Comparison of ENCODE assay signal across 17 mouse cellular contexts in the genomic region with DNA sequence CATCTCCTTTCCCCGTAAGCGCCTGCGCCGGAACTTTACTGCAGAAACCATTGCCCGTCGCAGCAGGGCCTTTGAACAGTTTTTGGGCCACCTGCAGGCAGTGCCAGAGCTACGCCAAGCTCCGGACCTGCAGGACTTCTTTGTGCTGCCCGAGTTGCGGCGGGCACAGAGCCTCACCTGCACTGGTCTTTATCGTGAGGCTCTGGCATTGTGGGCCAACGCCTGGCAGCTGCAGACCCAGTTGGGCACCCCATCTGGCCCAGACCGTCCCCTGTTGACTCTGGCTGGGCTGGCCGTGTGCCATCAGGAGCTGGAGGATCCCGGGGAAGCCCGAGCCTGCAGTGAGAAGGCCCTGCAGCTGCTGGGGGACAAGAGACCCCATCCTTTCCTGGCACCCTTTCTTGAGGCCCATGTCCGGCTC. TPM values are rescaled to one million over a fixed set of nuclear protein-coding genes. Genes with fewer than 3 reads are reported as not detected.
DNase-seq lines count a peak whose midpoint lies in the region; ATAC-seq and TF ChIP-seq lines count a peak whose summit lies in the region.
"Had no signal": no experiment of that assay in that cellular context is flagged by ENCODE, and none has a peak within 500 bp of the region (broad histone marks: within the 10 kb centered on the region; RNA-seq: fewer than 3 reads in every experiment).

No protein-coding gene starts in this region.

- intact Hi-C loops in gastrocnemius, adult 2 months (cut with DNase I) = no loop called here
- intact Hi-C loops in gastrocnemius, postnatal 36 days (cut with DNase I) = no loop called here

- WGBS in liver, embryonic 12.5 days (ENCODE audit: insufficient replicate concordance) = 90% methylated on average over 18 of the region's 18 CpGs
- WGBS in liver, postnatal 0 days (ENCODE audit: insufficient replicate concordance) = 94% methylated on average over 18 of the region's 18 CpGs
- WGBS in intestine, postnatal 0 days = 93% methylated on average over 18 of the region's 18 CpGs

- no peak for TF ChIP-seq CTCF in gastrocnemius, adult 2 months (IDR thresholded peaks at IDR 0.05)
- no peak for TF ChIP-seq CTCF in liver, postnatal 0 days (IDR thresholded peaks at IDR 0.05; ENCODE audit: low read depth)
- no peak for TF ChIP-seq CTCF in intestine, postnatal 0 days (IDR thresholded peaks at IDR 0.05; ENCODE audit: low read depth)

- H3K27me3 ChIP-seq in liver, embryonic 12.5 days (replicated peaks) = peaks cover 4% of the 10 kb centered on the region
- H3K27me3 ChIP-seq in liver, postnatal 0 days (ENCODE audit: insufficient read depth, low read length) = no peaks in the 10 kb centered on the region
- no peaks in the 10 kb centered on the region for H3K27me3 ChIP-seq in intestine, postnatal 0 days (replicated peaks; ENCODE audit: control insufficient read depth, insufficient read depth, low read length)
- H3K27me3 ChIP-seq: megakaryocyte, embryonic 14.5 days; midbrain, embryonic 15.5 days; Patski had no signal

- no peak for ATAC-seq in liver, embryonic 12.5 days
- ATAC-seq in liver, postnatal 0 days = no peak
- ATAC-seq in intestine, postnatal 0 days = no peak
- ATAC-seq: activated CD4-positive, CD25-positive, alpha-beta regulatory T cell, adult 4 months; forebrain, embryonic 14.5 days; midbrain, embryonic 15.5 days; Patski had no signal

- peaks cover 39% of the 10 kb centered on the region for H3K4me1 ChIP-seq in liver, embryonic 12.5 days
- peaks cover 17% of the 10 kb centered on the region for H3K4me1 ChIP-seq in liver, postnatal 0 days (ENCODE audit: insufficient read depth)
- H3K4me1 ChIP-seq in intestine, postnatal 0 days (replicated peaks; ENCODE audit: control insufficient read depth, insufficient read depth, low read length) = no peaks in the 10 kb centered on the region

- H3K4me3 ChIP-seq in gastrocnemius, adult 2 months = no peak overlapping the region
- no peak overlapping the region for H3K4me3 ChIP-seq in liver, embryonic 12.5 days
- H3K4me3 ChIP-seq in liver, postnatal 0 days (ENCODE audit: low read depth, low read length) = no peak overlapping the region
- H3K4me3 ChIP-seq in intestine, postnatal 0 days (ENCODE audit: low read depth, low read length) = no peak overlapping the region
- H3K4me3 ChIP-seq: megakaryocyte, embryonic 14.5 days; midbrain, embryonic 15.5 days had no signal

- no peaks in the 10 kb centered on the region for H3K9me3 ChIP-seq in liver, embryonic 12.5 days (replicated peaks)
- no peaks in the 10 kb centered on the region for H3K9me3 ChIP-seq in liver, postnatal 0 days (ENCODE audit: low read length)
- H3K9me3 ChIP-seq in intestine, postnatal 0 days (ENCODE audit: control insufficient read depth) = no peaks in the 10 kb centered on the region
- H3K9me3 ChIP-seq: megakaryocyte, embryonic 14.5 days; midbrain, embryonic 15.5 days had no signal

- DNase-seq in gastrocnemius, adult 2 months = peak; percentile 39
- DNase-seq in gastrocnemius, postnatal 36 days = no peak
- DNase-seq in liver, postnatal 0 days = no peak
- DNase-seq in cerebellum, adult 18-20 months = peak; percentile 63 to 64
- no peak for DNase-seq in c-Kit-positive CD71-positive TER-119-positive erythroid progenitor cells, embryonic 14.5 days (ENCODE audit: low spot score)
- DNase-seq in kidney, postnatal 36 days = no peak
- DNase-seq: lung, postnatal 14 days; thymus, postnatal 4 days had no signal

- H3K9ac ChIP-seq in liver, embryonic 12.5 days = no peak overlapping the region
- H3K9ac ChIP-seq in liver, postnatal 0 days (replicated peaks) = no peak overlapping the region
- no peak overlapping the region for H3K9ac ChIP-seq in intestine, postnatal 0 days (ENCODE audit: low read depth, low read length)
- H3K9ac ChIP-seq: midbrain, embryonic 15.5 days had no signal

- no peak for TF ChIP-seq EP300 in liver, postnatal 0 days (IDR thresholded peaks at IDR 0.05; ENCODE audit: low read depth)

- peaks cover 79% of the 10 kb centered on the region for H3K36me3 ChIP-seq in liver, embryonic 12.5 days
- peaks cover 54% of the 10 kb centered on the region for H3K36me3 ChIP-seq in liver, postnatal 0 days (replicated peaks; ENCODE audit: insufficient read depth, low read length)
- H3K36me3 ChIP-seq in intestine, postnatal 0 days (ENCODE audit: control insufficient read depth, insufficient read depth) = peaks cover 62% of the 10 kb centered on the region

- H3K27ac ChIP-seq in gastrocnemius, adult 2 months = peak overlapping the region; percentile 76; the same call in 1 of the 2 replicates
- peak overlapping the region; percentile 9; the same call in 1 of the 2 replicates for H3K27ac ChIP-seq in liver, embryonic 12.5 days
- no peak overlapping the region for H3K27ac ChIP-seq in liver, postnatal 0 days (ENCODE audit: low read depth)
- H3K27ac ChIP-seq in intestine, postnatal 0 days (ENCODE audit: low read depth, low read length) = peak overlapping the region; percentile 60
- H3K27ac ChIP-seq: midbrain, embryonic 15.5 days had no signal

- H3K4me2 ChIP-seq in liver, embryonic 12.5 days = no peak overlapping the region
- no peak overlapping the region for H3K4me2 ChIP-seq in liver, postnatal 0 days (ENCODE audit: low read depth, low read length)
- no peak overlapping the region for H3K4me2 ChIP-seq in intestine, postnatal 0 days (replicated peaks; ENCODE audit: low read depth)
- H3K4me2 ChIP-seq: midbrain, embryonic 15.5 days had no signal

RNA-seq across cellular contexts. Expression of a gene that starts 6.2 kb away (rescaled TPM):
- 10 to 100 TPM; 20.6 to 25.6 TPM for total RNA-seq in gastrocnemius, adult 2 months (2021)
- 10 to 100 TPM; 18.1 to 20.8 TPM for total RNA-seq in gastrocnemius, postnatal 36 days (2021)
- polyA plus RNA-seq in liver, embryonic 12.5 days (2016; fragmentation: Nextera tagmentation; extraction: Ambion mirVana) = 5.5 TPM in 2 replicates
- 6.1 and 7.4 TPM in 2 replicates for polyA plus RNA-seq in liver, postnatal 0 days (2015; fragmentation: Nextera tagmentation; extraction: Ambion mirVana)
- 12.5 and 13.0 TPM in 2 replicates for polyA plus RNA-seq in intestine, postnatal 0 days (2015; fragmentation: Nextera tagmentation; extraction: Ambion mirVana)

RNA-seq across cellular contexts. Expression of a gene that starts 12.1 kb away (rescaled TPM):
- total RNA-seq in gastrocnemius, adult 2 months (2021) = over 10,000 TPM; 14,820 to 17,621 TPM
- total RNA-seq in gastrocnemius, postnatal 36 days (2021) = over 10,000 TPM; 16,945 to 17,744 TPM
- polyA plus RNA-seq in liver, embryonic 12.5 days (2016; fragmentation: Nextera tagmentation; extraction: Ambion mirVana) = 0.66 and 1.8 TPM in 2 replicates
- polyA plus RNA-seq in liver, postnatal 0 days (2015; fragmentation: Nextera tagmentation; extraction: Ambion mirVana) = 6.5 and 127 TPM in 2 replicates
- polyA plus RNA-seq in intestine, postnatal 0 days (2015; fragmentation: Nextera tagmentation; extraction: Ambion mirVana) = 0.51 and 0.73 TPM in 2 replicates
- total RNA-seq: layer of hippocampus, adult 18-20 months had no signal
- polyA plus RNA-seq: activated CD4-positive, CD25-positive, alpha-beta regulatory T cell, adult 4 months; forebrain, embryonic 14.5 days; midbrain, embryonic 15.5 days had no signal

RNA-seq across cellular contexts. Expression of a gene that starts 12.8 kb away (rescaled TPM):
- 1 to 10 TPM; 7.9 to 8.6 TPM for total RNA-seq in gastrocnemius, adult 2 months (2021)
- 1 to 10 TPM; 6.9 to 8.6 TPM for total RNA-seq in gastrocnemius, postnatal 36 days (2021)
- polyA plus RNA-seq in liver, embryonic 12.5 days (2016; fragmentation: Nextera tagmentation; extraction: Ambion mirVana) = 20.3 and 21.5 TPM in 2 replicates
- polyA plus RNA-seq in liver, postnatal 0 days (2015; fragmentation: Nextera tagmentation; extraction: Ambion mirVana) = 23.1 and 25.0 TPM in 2 replicates
- polyA plus RNA-seq in intestine, postnatal 0 days (2015; fragmentation: Nextera tagmentation; extraction: Ambion mirVana) = 52.5 and 54.4 TPM in 2 replicates

RNA-seq across cellular contexts. Expression of a gene that starts 13.0 kb away (rescaled TPM):
- total RNA-seq in gastrocnemius, adult 2 months (2021) = 1 to 10 TPM; 1.2 to 1.4 TPM
- total RNA-seq in gastrocnemius, postnatal 36 days (2021) = 1 to 10 TPM; 1.2 TPM
- polyA plus RNA-seq in liver, embryonic 12.5 days (2016; fragmentation: Nextera tagmentation; extraction: Ambion mirVana) = 4.8 and 5.9 TPM in 2 replicates
- 2.0 and 2.2 TPM in 2 replicates for polyA plus RNA-seq in liver, postnatal 0 days (2015; fragmentation: Nextera tagmentation; extraction: Ambion mirVana)
- polyA plus RNA-seq in intestine, postnatal 0 days (2015; fragmentation: Nextera tagmentation; extraction: Ambion mirVana) = 3.7 and 4.2 TPM in 2 replicates

RNA-seq across cellular contexts. Expression of a gene that starts 22.2 kb away (rescaled TPM):
- total RNA-seq in gastrocnemius, adult 2 months (2021) = under 1 TPM; 0.20 to 0.33 TPM
- 1 to 10 TPM; 1.0 to 1.4 TPM for total RNA-seq in gastrocnemius, postnatal 36 days (2021)
- 669 and 687 TPM in 2 replicates for polyA plus RNA-seq in liver, embryonic 12.5 days (2016; fragmentation: Nextera tagmentation; extraction: Ambion mirVana)
- polyA plus RNA-seq in liver, postnatal 0 days (2015; fragmentation: Nextera tagmentation; extraction: Ambion mirVana) = 243 and 277 TPM in 2 replicates
- 118 and 121 TPM in 2 replicates for polyA plus RNA-seq in intestine, postnatal 0 days (2015; fragmentation: Nextera tagmentation; extraction: Ambion mirVana)
- total RNA-seq: left cerebral cortex, adult 18-20 months had no signal

Comparison
In these comparisons a context has a peak if more than half of its experiments do, and no peak if none do; other contexts are left out.
1. DNase-seq: peak in gastrocnemius, adult 2 months (single experiment) and cerebellum, adult 18-20 months (2 of 2); none in gastrocnemius, postnatal 36 days (0 of 2), liver, postnatal 0 days (single experiment), c-Kit-positive CD71-positive TER-119-positive erythroid progenitor cells, embryonic 14.5 days (single experiment) and kidney, postnatal 36 days (0 of 2).